In genomic region chr12:79066431-79066830, GRCm38 (mm10) we compare ENCODE assay signal across 23 mouse cellular contexts.
"Had no signal": no experiment of that assay in that cellular context is flagged by ENCODE, and none has a peak within 500 bp of the region (broad histone marks: within the 10 kb centered on the region; RNA-seq: fewer than 3 reads in every experiment).

No protein-coding gene starts in this region.

- H3K27ac ChIP-seq: gastrocnemius, adult 2 months; heart, embryonic 10.5 days; hindbrain, embryonic 10.5 days; hindbrain, embryonic 12.5 days; hindbrain, embryonic 14.5 days; intestine, embryonic 15.5 days; kidney, postnatal 0 days; layer of hippocampus, adult 2 months; left cerebral cortex, adult 2 months; limb, embryonic 10.5 days; limb, embryonic 12.5 days had no signal

- DNase-seq: gastrocnemius, adult 2 months; gastrocnemius, postnatal 10 days; gastrocnemius, postnatal 25 days; heart, adult 18-20 months; heart, postnatal 10 days; heart, postnatal 4 days; kidney, postnatal 4 days; liver had no signal

- H3K27me3 ChIP-seq: heart, embryonic 12.5 days; hindbrain, embryonic 12.5 days; intestine, embryonic 15.5 days; limb, embryonic 12.5 days had no signal

- H3K9me3 ChIP-seq: heart, embryonic 10.5 days; heart, embryonic 12.5 days; hindbrain, embryonic 10.5 days; hindbrain, embryonic 12.5 days; intestine, embryonic 15.5 days; limb, embryonic 10.5 days; limb, embryonic 12.5 days had no signal

- ATAC-seq: forebrain, embryonic 16.5 days; hindbrain, embryonic 16.5 days; inflammation-experienced regulatory T-cells, adult 6 months; intestine, embryonic 15.5 days; intestine, postnatal 0 days had no signal

- H3K4me3 ChIP-seq: gastrocnemius, adult 2 months; heart, embryonic 10.5 days; heart, embryonic 12.5 days; hindbrain, embryonic 10.5 days; hindbrain, embryonic 12.5 days; intestine, embryonic 15.5 days; layer of hippocampus, adult 2 months; left cerebral cortex, adult 2 months; limb, embryonic 10.5 days; limb, embryonic 12.5 days had no signal

- H3K4me1 ChIP-seq: hindbrain, embryonic 12.5 days; intestine, embryonic 15.5 days; limb, embryonic 10.5 days; limb, embryonic 12.5 days had no signal

- H3K4me2 ChIP-seq: heart, embryonic 12.5 days; hindbrain, embryonic 12.5 days; hindbrain, embryonic 14.5 days; intestine, embryonic 15.5 days; limb, embryonic 12.5 days had no signal

- H3K9ac ChIP-seq: heart, embryonic 12.5 days; hindbrain, embryonic 12.5 days; hindbrain, embryonic 14.5 days; intestine, embryonic 15.5 days; limb, embryonic 12.5 days had no signal
